Mouse (Mus musculus): ENCODE results near the gene Aff4.

- no peak for TF ChIP-seq CHD2 (IDR thresholded peaks at IDR 0.05; ENCODE audit: low read depth, low read length)
- no peak for TF ChIP-seq ZC3H11A (IDR thresholded peaks at IDR 0.05; ENCODE audit: borderline replicate concordance, low read depth, low read length)
These were observed 72.4 kb downstream of the Aff4 start, which contains the start of gene Leap2 for GRCm38 (mm10) chr11:53423036-53423435.
